Mouse (Mus musculus) liver, embryonic 14.5 days (tissue): Measurements from ENCODE around the gene Asb18. TPM values are rescaled to one million over a fixed set of nuclear protein-coding genes. Genes with fewer than 3 reads are reported as not detected.
A peak's percentile ranks its signal among the peaks of the same experiment; 100 is the strongest.

Experiments
- ATAC-seq: fragments of 200-750 bp; cut with Nextera tagmentation; 2 replicates; pipeline ENCODE4 v1.8.0; 2017; ENCODE audit warnings: moderate number of reproducible peaks, mild to moderate bottlenecking, moderate library complexity; ENCODE audit not compliant: insufficient read depth
- DNase-seq, 3 experiments: peaks; one replicate each; pipeline ENCODE4 v3.0.0-alpha.2; 2012 to 2013; ENCODE audit warnings: low read depth in 3 of 3, low spot score in 3 of 3
- H3K27ac ChIP-seq: fragments of 300-500 bp; sonication (generic); 2 replicates; pipeline ENCODE4 v1.5.1; 2014; ENCODE audit warnings: moderate library complexity, mild to moderate bottlenecking, control low read depth, inconsistent platforms
- H3K27me3 ChIP-seq: fragments of 300-500 bp; sonication (generic); 2 replicates; pipeline ENCODE4 v1.6.1; 2014; ENCODE audit warnings: mild to moderate bottlenecking, low read length, moderate library complexity; ENCODE audit not compliant: control insufficient read depth, insufficient read depth
- H3K36me3 ChIP-seq: fragments of 300-500 bp; sonication (generic); replicated peaks from 2 replicates; pipeline ENCODE4 v1.6.1; 2014; ENCODE audit warnings: low read depth; ENCODE audit not compliant: control insufficient read depth, insufficient read depth
- H3K4me1 ChIP-seq, 2 experiments: fragments of 200-500 bp in 1 of 2; fragments of 300-500 bp in 1 of 2; sonication (generic) in 1 of 2; replicated peaks; 2 replicates each; pipeline ENCODE4 v1.6.1; 2012 to 2014; ENCODE audit warnings: antibody characterized with exemption in 1 of 2, inconsistent platforms in 1 of 2, low read length in 1 of 2; ENCODE audit not compliant: control insufficient read depth in 2 of 2, insufficient read depth in 2 of 2
- H3K4me2 ChIP-seq: fragments of 300-500 bp; sonication (generic); 2 replicates; pipeline ENCODE4 v1.6.1; 2014; ENCODE audit warnings: low read depth, mild to moderate bottlenecking, control low read depth, moderate library complexity
- H3K4me3 ChIP-seq, 2 experiments: fragments of 200-500 bp in 1 of 2; fragments of 300-500 bp in 1 of 2; sonication (generic) in 1 of 2; 2 replicates each; pipeline ENCODE4 v1.5.1; 2012 to 2014; ENCODE audit warnings: low read depth in 2 of 2, low read length in 2 of 2, mild to moderate bottlenecking in 2 of 2, control low read depth in 1 of 2, inconsistent platforms in 1 of 2, moderate library complexity in 1 of 2; ENCODE audit not compliant: insufficient read depth in 1 of 2
- H3K9ac ChIP-seq: fragments of 300-500 bp; sonication (generic); replicated peaks from 2 replicates; pipeline ENCODE4 v1.6.1; 2014; ENCODE audit warnings: mild to moderate bottlenecking, control low read depth, moderate library complexity
- H3K9me3 ChIP-seq: fragments of 300-500 bp; sonication (generic); 2 replicates; pipeline ENCODE4 v1.6.1; 2016; ENCODE audit warnings: low read length, mixed read lengths; ENCODE audit not compliant: control insufficient read depth
- CTCF ChIP-seq: IDR thresholded peaks from 2 replicates; pipeline ENCODE4 v1.5.1; 2016; ENCODE audit warnings: antibody characterized with exemption, low read depth, control low read depth
- EP300 ChIP-seq: IDR thresholded peaks from 2 replicates; pipeline ENCODE4 v1.6.1; 2016; ENCODE audit warnings: antibody characterized with exemption, low read depth
- WGBS: fragments of 180-500 bp; shearing (Covaris S2); extraction: QIAGEN DNeasy Blood & Tissue Kit; methylation state at CpG from one replicate; pipeline ENCODE4 v1.1.7; 2014; ENCODE audit not compliant: insufficient replicate concordance; 5-methylcytosine and 5-hydroxymethylcytosine counted together
- polyA plus RNA-seq, 2 experiments: library from polyadenylated mRNA; depleted of rRNA in 1 of 2; stranded (reverse) in 1 of 2; unstranded in 1 of 2; fragments of >200 nt; fragmentation: Nextera tagmentation in 1 of 2; extraction: Ambion mirVana in 1 of 2; gene quantifications; 2 replicates each; pipeline versions ENCODE4 v1.2.1 to v1.2.3; 2012 to 2014

The Asb18 gene
- polyA plus RNA-seq, 2 experiments, result not detected

- no peak for DNase-seq
- H3K27ac ChIP-seq, result no peak overlapping the region
- no peaks in the 10 kb centered on the region for H3K4me1 ChIP-seq
- no peak for TF ChIP-seq CTCF
- no peak for TF ChIP-seq EP300
- H3K36me3 ChIP-seq, result no peaks in the 10 kb centered on the region
- peaks cover 27% of the 10 kb centered on the region for H3K27me3 ChIP-seq
- no peaks in the 10 kb centered on the region for H3K9me3 ChIP-seq
- H3K9ac ChIP-seq, result no peak overlapping the region
- H3K4me3 ChIP-seq, result no peak overlapping the region
- H3K4me2 ChIP-seq, result no peak overlapping the region
- 60% methylated on average over 4 of the region's 4 CpGs for WGBS
- ATAC-seq, result no peak
Observed at GRCm38 (mm10) chr1:89969714-89970110, 44.8 kb downstream of the Asb18 start.

- no peak overlapping the region for H3K27ac ChIP-seq
- no peak overlapping the region for H3K9ac ChIP-seq
- no peaks in the 10 kb centered on the region for H3K9me3 ChIP-seq
- no peak for ATAC-seq
- 33% methylated on average over 10 of the region's 10 CpGs for WGBS
- H3K36me3 ChIP-seq, result no peaks in the 10 kb centered on the region
- no peaks in the 10 kb centered on the region for H3K4me1 ChIP-seq
- peaks cover 27% of the 10 kb centered on the region for H3K27me3 ChIP-seq
- no peak for TF ChIP-seq EP300
- no peak for TF ChIP-seq CTCF
- no peak for DNase-seq
- H3K4me3 ChIP-seq, result no peak overlapping the region
- no peak overlapping the region for H3K4me2 ChIP-seq
Observed at GRCm38 (mm10) chr1:89969072-89969713, 45.3 kb downstream of the Asb18 start.

GRCm38 (mm10) chr1:89968111-89968851 is 46.2 kb downstream of the Asb18 start:
- 2% methylated on average over 86 of the region's 95 CpGs for WGBS

GRCm38 (mm10) chr1:89967585-89967984 is 46.9 kb downstream of the Asb18 start:
- H3K4me1 ChIP-seq, result no peaks in the 10 kb centered on the region
- no peaks in the 10 kb centered on the region for H3K36me3 ChIP-seq
- no peak overlapping the region for H3K4me3 ChIP-seq
- no peak for DNase-seq
- no peak overlapping the region for H3K4me2 ChIP-seq
- ATAC-seq, result no peak
- 16% methylated on average over 9 of the region's 9 CpGs for WGBS
- no peak overlapping the region for H3K27ac ChIP-seq
- peaks cover 27% of the 10 kb centered on the region for H3K27me3 ChIP-seq
- H3K9me3 ChIP-seq, result no peaks in the 10 kb centered on the region
- H3K9ac ChIP-seq, result no peak overlapping the region
- TF ChIP-seq CTCF (no peak), EP300 (no peak)

More at GRCm38 (mm10) chr1:89968111-89968851, 46.2 kb downstream of the Asb18 start:
- no peak for TF ChIP-seq CTCF
- no peak for TF ChIP-seq EP300
- DNase-seq (no peak), ATAC-seq (no peak)
- Histone ChIP-seq H3K9ac (no peak overlapping the region), H3K4me2 (peak overlapping the region; percentile 21), H3K27ac (no peak overlapping the region), H3K36me3 (no peaks in the 10 kb centered on the region), H3K4me1 (no peaks in the 10 kb centered on the region), H3K9me3 (no peaks in the 10 kb centered on the region), H3K4me3 (peak overlapping the region; percentile 14 to 15; a peak in 3 of 4 replicates), H3K27me3 (peaks cover 27% of the 10 kb centered on the region)

GRCm38 (mm10) chr1:89964426-89964825 is 50.0 kb downstream of the Asb18 start:
- H3K36me3 ChIP-seq, result no peaks in the 10 kb centered on the region
- H3K4me3 ChIP-seq, result no peak overlapping the region
- no peaks in the 10 kb centered on the region for H3K9me3 ChIP-seq
- no peaks in the 10 kb centered on the region for H3K4me1 ChIP-seq
- H3K4me2 ChIP-seq, result no peak overlapping the region
- H3K27me3 ChIP-seq, result peaks cover 21% of the 10 kb centered on the region
- TF ChIP-seq EP300 (no peak), CTCF (no peak)
- no peak for DNase-seq
- no peak for ATAC-seq
- H3K27ac ChIP-seq, result no peak overlapping the region
- 61% methylated on average over 12 of the region's 12 CpGs for WGBS
- no peak overlapping the region for H3K9ac ChIP-seq
